25 mouse cellular contexts compared by ENCODE assay signal in genomic region chr17:36948286-36948685, GRCm38 (mm10). TPM values are rescaled to one million over a fixed set of nuclear protein-coding genes. Genes with fewer than 3 reads are reported as not detected.
"Had no signal": no experiment of that assay in that cellular context is flagged by ENCODE, and none has a peak within 500 bp of the region (broad histone marks: within the 10 kb centered on the region; RNA-seq: fewer than 3 reads in every experiment).

No protein-coding gene starts in this region.

- H3K4me3 ChIP-seq: liver, embryonic 15.5 days had no signal

- ATAC-seq: liver, embryonic 12.5 days; midbrain, embryonic 13.5 days had no signal

- H3K9me3 ChIP-seq: limb, embryonic 10.5 days; limb, embryonic 13.5 days; liver, embryonic 12.5 days; liver, embryonic 15.5 days; midbrain, embryonic 13.5 days; neural tube, embryonic 13.5 days had no signal

- H3K27ac ChIP-seq: limb, embryonic 10.5 days; limb, embryonic 13.5 days; liver, embryonic 12.5 days; liver, embryonic 15.5 days; macrophage had no signal

- H3K9ac ChIP-seq: limb, embryonic 13.5 days; liver, embryonic 12.5 days; liver, embryonic 15.5 days had no signal

- DNase-seq: kidney, adult 11 months; kidney, adult 8-10 months; kidney, postnatal 14 days; layer of hippocampus, adult 9-11 months; liver; lung, adult 18-20 months; lung, postnatal 14 days; thymus, postnatal 25 days had no signal

RNA-seq across cellular contexts. Expression of gene Rnf39, which starts 5.6 kb away (rescaled TPM):
- total RNA-seq: megakaryocyte, adult 5-6 weeks had no signal
- polyA plus RNA-seq: liver, embryonic 12.5 days; macrophage had no signal

RNA-seq across cellular contexts. Expression of gene 2410137M14Rik, which starts 32.8 kb away (rescaled TPM):
- total RNA-seq: layer of hippocampus, adult 2 months; megakaryocyte, adult 5-6 weeks; midbrain, postnatal 0 days had no signal
- polyA plus RNA-seq: kidney, embryonic 16.5 days; large intestine, adult 2 months; limb, embryonic 10.5 days; limb, embryonic 13.5 days; liver, embryonic 12.5 days; liver, embryonic 15.5 days; lung, embryonic 16.5 days; macrophage; small intestine, adult 2 months; spleen, adult 2 months; stomach, embryonic 16.5 days; thymus, postnatal 0 days had no signal
